Mouse (Mus musculus) ES-Bruce4 (cell line): ENCODE data around the gene Csnk2b.
"Not testable (repeated sequence)": the region's sequence is repeated elsewhere in the genome, so short reads cannot be mapped to it uniquely, and the experiment has no call there.

Experiments
- CTCF ChIP-seq: IDR thresholded peaks from one replicate; pipeline ENCODE4 v1.8.1; 2011; ENCODE audit warnings: low read depth, low read length
- EP300 ChIP-seq: IDR thresholded peaks from 2 replicates; pipeline ENCODE4 v1.6.1; 2011; ENCODE audit warnings: low read depth, low read length; ENCODE audit not compliant: insufficient read depth
- POLR2A ChIP-seq: IDR thresholded peaks from one replicate; pipeline ENCODE4 v1.8.1; 2011; ENCODE audit warnings: low read length; ENCODE audit not compliant: insufficient read depth

DNA sequence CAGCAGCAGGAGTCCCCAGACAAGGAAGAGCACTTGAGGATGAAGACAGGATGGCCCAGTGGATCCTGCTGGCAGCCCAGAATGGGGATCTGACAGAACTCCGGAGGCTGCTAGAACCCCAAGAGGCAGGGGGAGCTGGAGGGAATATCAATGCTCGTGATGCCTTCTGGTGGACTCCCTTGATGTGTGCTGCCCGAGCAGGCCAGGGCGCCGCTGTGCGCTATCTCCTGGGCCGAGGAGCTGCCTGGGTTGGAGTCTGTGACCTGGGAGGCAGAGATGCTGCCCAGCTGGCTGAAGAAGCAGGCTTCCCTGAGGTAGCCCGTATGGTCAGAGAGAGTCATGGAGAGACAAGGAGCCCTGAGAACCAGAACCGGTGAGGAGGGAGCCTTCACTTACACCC lies 1.4 kb upstream of the Csnk2b start:
- TF ChIP-seq POLR2A, CTCF, EP300: not testable (repeated sequence)
